Mouse (Mus musculus) cortical plate, adult 2 months (tissue): ENCODE data around the gene Gsg1.

Experiments
- CTCF ChIP-seq: fragments of 200-500 bp; IDR thresholded peaks from 2 replicates; pipeline ENCODE4 v1.5.1; 2011; ENCODE audit warnings: mild to moderate bottlenecking, control low read depth, low read length; ENCODE audit not compliant: insufficient read depth; ENCODE audit errors: extremely low read depth
- POLR2A ChIP-seq: fragments of 200-500 bp; IDR thresholded peaks from 2 replicates; pipeline ENCODE4 v1.6.1; 2011; ENCODE audit warnings: mild to moderate bottlenecking, low read length, control low read depth; ENCODE audit not compliant: insufficient read depth; ENCODE audit errors: extremely low read depth

GRCm38 (mm10) chr6:135192993-135193392 lies 61.2 kb downstream of the Gsg1 start:
- TF ChIP-seq CTCF, result no peak
- TF ChIP-seq POLR2A, result no peak
